Mouse (Mus musculus): ENCODE data around the gene Rmnd5a. TPM values are rescaled to one million over a fixed set of nuclear protein-coding genes. Genes with fewer than 3 reads are reported as not detected.

Gene Rmnd5a
- polyA plus RNA-seq, 1 experiment: 70.9 TPM

GRCm38 (mm10) chr6:71374921-71375320 lies 65.5 kb downstream of the Rmnd5a start:
- H3K4me1 ChIP-seq (ENCODE audit: control insufficient read depth, insufficient read depth, low read length): no peaks in the 10 kb centered on the region
- H3K27ac ChIP-seq (ENCODE audit: insufficient read depth, low read length): no peak overlapping the region
- no peak for TF ChIP-seq CTCF (IDR thresholded peaks at IDR 0.05; ENCODE audit: extremely low read depth, insufficient read depth, low read length)
- TF ChIP-seq POLR2A (IDR thresholded peaks at IDR 0.05; ENCODE audit: extremely low read depth, insufficient read depth, low read length): no peak
- no peak overlapping the region for H3K4me3 ChIP-seq (ENCODE audit: insufficient read depth, low read length)

DNA sequence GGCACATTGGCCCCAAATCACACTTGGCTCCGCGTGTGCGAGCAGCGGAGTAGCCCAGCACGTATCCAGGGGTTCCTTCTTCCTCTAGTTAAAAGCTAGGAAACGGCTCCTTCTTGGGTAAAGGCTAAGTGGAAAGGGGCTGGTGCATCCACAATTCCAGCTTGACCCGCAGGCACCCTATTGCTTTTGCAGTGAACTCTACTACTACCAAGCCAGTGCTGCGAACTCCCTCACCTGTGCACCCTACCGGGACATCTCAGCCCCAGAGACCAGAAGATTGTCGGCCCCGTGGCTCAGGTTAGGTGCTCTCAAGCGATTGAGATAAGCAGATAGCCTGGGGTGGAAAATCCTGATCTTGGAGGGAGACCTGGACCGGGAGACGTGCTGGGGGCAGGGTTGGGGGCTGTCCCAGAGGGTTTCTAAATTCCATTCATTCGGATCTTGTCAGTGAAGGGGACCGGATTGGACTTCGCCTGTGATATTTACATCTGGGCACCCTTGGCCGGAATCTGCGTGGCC lies 66.1 kb downstream of the Rmnd5a start:
- H3K4me3 ChIP-seq (ENCODE audit: insufficient read depth, low read length): no peak overlapping the region
- no peak overlapping the region for H3K27ac ChIP-seq (ENCODE audit: insufficient read depth, low read length)
- no peak for TF ChIP-seq CTCF (IDR thresholded peaks at IDR 0.05; ENCODE audit: extremely low read depth, insufficient read depth, low read length)
- TF ChIP-seq POLR2A (IDR thresholded peaks at IDR 0.05; ENCODE audit: extremely low read depth, insufficient read depth, low read length): no peak
- no peaks in the 10 kb centered on the region for H3K4me1 ChIP-seq (ENCODE audit: control insufficient read depth, insufficient read depth, low read length)

DNA sequence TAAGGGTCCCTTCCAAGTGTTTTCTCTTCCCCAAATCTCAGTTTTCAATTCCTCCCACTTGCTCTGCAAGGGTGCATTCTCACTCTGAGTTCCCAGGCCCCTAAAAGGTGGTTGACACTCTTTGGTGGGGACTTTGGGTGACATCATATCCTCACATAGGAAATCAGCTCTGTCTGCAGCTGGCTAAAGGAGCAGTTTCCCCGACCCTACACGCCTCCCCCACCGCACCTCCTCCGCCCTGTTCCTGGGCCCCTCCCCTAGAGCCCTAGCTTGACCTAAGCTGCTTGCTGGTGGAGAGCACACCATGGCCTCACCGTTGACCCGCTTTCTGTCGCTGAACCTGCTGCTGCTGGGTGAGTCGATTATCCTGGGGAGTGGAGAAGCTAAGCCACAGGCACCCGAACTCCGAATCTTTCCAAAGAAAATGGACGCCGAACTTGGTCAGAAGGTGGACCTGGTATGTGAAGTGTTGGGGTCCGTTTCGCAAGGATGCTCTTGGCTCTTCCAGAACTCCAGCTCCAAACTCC lies 67.1 kb downstream of the Rmnd5a start, which contains the start of gene Cd8a:
Gene Cd8a (plus strand): TSS at position 179 of the 527 bp plus-strand sequence.
- Histone ChIP-seq H3K4me1 (ENCODE audit: control insufficient read depth, insufficient read depth, low read length) (no peaks in the 10 kb centered on the region), H3K27ac (ENCODE audit: insufficient read depth, low read length) (no peak within 1 kb of the TSS), H3K4me3 (ENCODE audit: insufficient read depth, low read length) (no peak within 1 kb of the TSS)
- no peak for TF ChIP-seq CTCF (IDR thresholded peaks at IDR 0.05; ENCODE audit: extremely low read depth, insufficient read depth, low read length)

GRCm38 (mm10) chr6:71372041-71372720 lies 68.3 kb downstream of the Rmnd5a start:
- no peak overlapping the region for H3K4me3 ChIP-seq (ENCODE audit: insufficient read depth, low read length)
- no peak for TF ChIP-seq POLR2A (IDR thresholded peaks at IDR 0.05; ENCODE audit: extremely low read depth, insufficient read depth, low read length)
- TF ChIP-seq CTCF (IDR thresholded peaks at IDR 0.05; ENCODE audit: extremely low read depth, insufficient read depth, low read length): no peak
- H3K27ac ChIP-seq (ENCODE audit: insufficient read depth, low read length): no peak overlapping the region
- H3K4me1 ChIP-seq (ENCODE audit: control insufficient read depth, insufficient read depth, low read length): no peaks in the 10 kb centered on the region

GRCm38 (mm10) chr6:71371085-71371605 lies 69.3 kb downstream of the Rmnd5a start:
- no peak for TF ChIP-seq POLR2A (IDR thresholded peaks at IDR 0.05; ENCODE audit: extremely low read depth, insufficient read depth, low read length)
- no peak for TF ChIP-seq CTCF (IDR thresholded peaks at IDR 0.05; ENCODE audit: extremely low read depth, insufficient read depth, low read length)
- Histone ChIP-seq H3K27ac (ENCODE audit: insufficient read depth, low read length) (no peak overlapping the region), H3K4me1 (ENCODE audit: control insufficient read depth, insufficient read depth, low read length) (no peaks in the 10 kb centered on the region), H3K4me3 (ENCODE audit: insufficient read depth, low read length) (no peak overlapping the region)

GRCm38 (mm10) chr6:71369416-71369815 lies 71.0 kb downstream of the Rmnd5a start:
- Histone ChIP-seq H3K27ac (ENCODE audit: insufficient read depth, low read length) (no peak overlapping the region), H3K4me1 (ENCODE audit: control insufficient read depth, insufficient read depth, low read length) (no peaks in the 10 kb centered on the region), H3K4me3 (ENCODE audit: insufficient read depth, low read length) (no peak overlapping the region)
- TF ChIP-seq CTCF (IDR thresholded peaks at IDR 0.05; ENCODE audit: extremely low read depth, insufficient read depth, low read length) (no peak), POLR2A (IDR thresholded peaks at IDR 0.05; ENCODE audit: extremely low read depth, insufficient read depth, low read length) (no peak)

- Histone ChIP-seq H3K27ac (ENCODE audit: insufficient read depth, low read length) (no peak overlapping the region), H3K4me3 (ENCODE audit: insufficient read depth, low read length) (no peak overlapping the region), H3K4me1 (ENCODE audit: control insufficient read depth, insufficient read depth, low read length) (no peaks in the 10 kb centered on the region)
- TF ChIP-seq POLR2A (IDR thresholded peaks at IDR 0.05; ENCODE audit: extremely low read depth, insufficient read depth, low read length) (no peak), CTCF (IDR thresholded peaks at IDR 0.05; ENCODE audit: extremely low read depth, insufficient read depth, low read length) (no peak)
These were observed 76.4 kb downstream of the Rmnd5a start for GRCm38 (mm10) chr6:71363995-71364394.

DNA sequence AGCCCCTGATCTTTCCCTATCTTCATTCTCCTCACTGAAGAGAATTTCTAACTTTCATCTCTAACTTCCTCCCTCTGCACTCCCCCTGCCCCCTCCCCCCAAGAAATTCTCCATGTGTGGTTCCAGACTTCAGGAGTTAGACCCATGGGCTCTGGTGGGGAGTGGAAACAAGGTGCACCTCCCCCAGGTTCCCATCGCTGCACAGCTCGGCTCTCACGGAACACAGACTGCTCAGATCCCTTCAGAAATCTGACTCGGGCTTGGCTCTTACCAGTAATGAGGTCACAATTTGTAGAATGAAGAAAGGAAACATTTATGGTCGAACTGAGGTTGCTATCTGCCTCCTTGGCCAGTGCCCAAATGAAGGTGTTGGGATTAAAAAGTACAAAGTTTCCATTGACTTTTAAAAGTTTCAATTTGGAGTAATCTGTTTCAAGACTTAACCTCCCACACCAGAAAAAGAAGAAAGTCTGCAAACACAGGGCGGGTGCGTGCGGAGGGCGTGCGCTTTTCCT lies 79.2 kb downstream of the Rmnd5a start:
- no peak for TF ChIP-seq POLR2A (IDR thresholded peaks at IDR 0.05; ENCODE audit: extremely low read depth, insufficient read depth, low read length)
- no peak for TF ChIP-seq CTCF (IDR thresholded peaks at IDR 0.05; ENCODE audit: extremely low read depth, insufficient read depth, low read length)
- no peaks in the 10 kb centered on the region for H3K4me1 ChIP-seq (ENCODE audit: control insufficient read depth, insufficient read depth, low read length)
- H3K4me3 ChIP-seq (ENCODE audit: insufficient read depth, low read length): no peak overlapping the region
- no peak overlapping the region for H3K27ac ChIP-seq (ENCODE audit: insufficient read depth, low read length)

- H3K4me1 ChIP-seq (ENCODE audit: control insufficient read depth, insufficient read depth, low read length): no peaks in the 10 kb centered on the region
- TF ChIP-seq POLR2A (IDR thresholded peaks at IDR 0.05; ENCODE audit: extremely low read depth, insufficient read depth, low read length): no peak
- no peak for TF ChIP-seq CTCF (IDR thresholded peaks at IDR 0.05; ENCODE audit: extremely low read depth, insufficient read depth, low read length)
- H3K4me3 ChIP-seq (ENCODE audit: insufficient read depth, low read length): no peak overlapping the region
These were observed 79.7 kb downstream of the Rmnd5a start for GRCm38 (mm10) chr6:71360751-71361150.

GRCm38 (mm10) chr6:71360221-71360620 lies 80.2 kb downstream of the Rmnd5a start:
- Histone ChIP-seq H3K27ac (ENCODE audit: insufficient read depth, low read length) (no peak overlapping the region), H3K4me1 (ENCODE audit: control insufficient read depth, insufficient read depth, low read length) (no peaks in the 10 kb centered on the region), H3K4me3 (ENCODE audit: insufficient read depth, low read length) (no peak overlapping the region)
- TF ChIP-seq CTCF (IDR thresholded peaks at IDR 0.05; ENCODE audit: extremely low read depth, insufficient read depth, low read length) (no peak), POLR2A (IDR thresholded peaks at IDR 0.05; ENCODE audit: extremely low read depth, insufficient read depth, low read length) (no peak)

More at GRCm38 (mm10) chr6:71360751-71361150, 79.7 kb downstream of the Rmnd5a start:
- H3K27ac ChIP-seq (ENCODE audit: insufficient read depth, low read length): no peak overlapping the region
